Mouse (Mus musculus) right cerebral cortex, adult 2 months (tissue): ENCODE results near the gene Mfsd14a.

ENCODE experiments used
- DNase-seq, 2 experiments: peaks; one replicate each; pipeline ENCODE4 v3.0.0; 2021 to 2022; ENCODE audit warnings: low spot score in 2 of 2

Gene Mfsd14a

GRCm38 (mm10) chr3:116653278-116653945 is 9.1 kb downstream of the Mfsd14a start:
- no peak for DNase-seq

GRCm38 (mm10) chr3:116652033-116652446 is 10.4 kb downstream of the Mfsd14a start:
- peak in 1 of 2 experiments; percentile 19 for DNase-seq

- DNase-seq, result no peak
Observed at GRCm38 (mm10) chr3:116650698-116651097, 11.8 kb downstream of the Mfsd14a start.

GRCm38 (mm10) chr3:116648805-116649204 is 13.7 kb downstream of the Mfsd14a start:
- DNase-seq, result no peak

DNA sequence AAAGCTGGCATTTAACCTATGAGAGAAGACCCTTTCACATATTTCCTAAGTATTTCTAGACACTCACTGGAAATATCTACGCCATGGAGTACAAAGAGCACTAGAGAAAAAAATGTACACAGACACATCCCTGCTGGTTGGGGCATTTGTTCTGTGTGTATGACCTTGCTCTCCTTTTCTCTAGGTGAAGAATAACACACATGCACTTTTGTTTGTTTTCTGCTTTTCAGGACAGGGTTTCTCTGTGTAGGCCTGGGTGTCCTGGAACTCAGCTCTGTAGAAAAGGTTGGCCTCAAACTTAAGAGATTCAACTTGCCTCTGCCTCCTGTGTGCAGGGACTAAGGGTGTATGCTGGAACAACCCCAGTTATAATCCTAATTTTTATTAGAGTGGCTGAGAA is 16.1 kb downstream of the Mfsd14a start:
- no peak for DNase-seq

DNA sequence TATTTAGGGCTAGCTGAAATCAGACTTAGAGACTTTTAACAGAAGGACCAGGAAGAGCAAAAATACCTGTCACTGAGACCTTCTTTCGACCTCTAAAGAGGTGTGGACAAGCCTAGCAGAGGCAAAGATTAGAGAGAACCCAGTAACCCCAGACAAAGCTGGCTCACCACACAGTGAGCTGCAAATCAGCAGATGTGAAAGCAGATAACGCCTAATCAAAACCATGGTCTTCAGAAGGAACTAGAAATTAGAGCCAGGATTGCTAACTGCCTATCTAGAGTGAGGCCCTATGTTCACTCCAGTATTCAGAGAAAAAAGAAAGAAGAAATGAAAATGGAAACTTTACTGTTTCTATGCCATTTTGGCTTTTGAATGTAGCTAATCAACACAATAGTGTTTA is 20.1 kb downstream of the Mfsd14a start:
- DNase-seq, result no peak

GRCm38 (mm10) chr3:116641811-116642371 is 20.6 kb downstream of the Mfsd14a start:
- DNase-seq, result no peak

DNA sequence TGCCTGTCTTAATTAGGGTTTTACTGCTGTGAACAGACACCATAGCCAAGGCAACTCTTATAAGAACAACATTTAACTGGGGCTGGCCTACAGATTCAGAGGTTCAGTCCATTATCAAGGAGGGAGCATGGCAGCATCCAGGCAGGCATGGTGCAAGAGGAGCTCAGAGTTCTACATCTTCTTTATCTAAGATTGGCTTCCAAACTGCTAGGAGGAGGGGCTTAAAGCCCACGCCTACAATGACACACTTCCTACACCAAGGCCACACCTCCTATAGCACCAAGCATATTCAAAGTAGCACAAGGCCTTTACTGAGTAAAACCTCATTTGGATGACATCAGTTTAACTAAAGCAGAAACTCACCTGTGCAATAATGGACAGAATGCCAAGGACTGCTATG is 22.5 kb downstream of the Mfsd14a start:
- DNase-seq, result no peak

- no peak for DNase-seq
Observed at GRCm38 (mm10) chr3:116638572-116638971, 23.9 kb downstream of the Mfsd14a start.

DNA sequence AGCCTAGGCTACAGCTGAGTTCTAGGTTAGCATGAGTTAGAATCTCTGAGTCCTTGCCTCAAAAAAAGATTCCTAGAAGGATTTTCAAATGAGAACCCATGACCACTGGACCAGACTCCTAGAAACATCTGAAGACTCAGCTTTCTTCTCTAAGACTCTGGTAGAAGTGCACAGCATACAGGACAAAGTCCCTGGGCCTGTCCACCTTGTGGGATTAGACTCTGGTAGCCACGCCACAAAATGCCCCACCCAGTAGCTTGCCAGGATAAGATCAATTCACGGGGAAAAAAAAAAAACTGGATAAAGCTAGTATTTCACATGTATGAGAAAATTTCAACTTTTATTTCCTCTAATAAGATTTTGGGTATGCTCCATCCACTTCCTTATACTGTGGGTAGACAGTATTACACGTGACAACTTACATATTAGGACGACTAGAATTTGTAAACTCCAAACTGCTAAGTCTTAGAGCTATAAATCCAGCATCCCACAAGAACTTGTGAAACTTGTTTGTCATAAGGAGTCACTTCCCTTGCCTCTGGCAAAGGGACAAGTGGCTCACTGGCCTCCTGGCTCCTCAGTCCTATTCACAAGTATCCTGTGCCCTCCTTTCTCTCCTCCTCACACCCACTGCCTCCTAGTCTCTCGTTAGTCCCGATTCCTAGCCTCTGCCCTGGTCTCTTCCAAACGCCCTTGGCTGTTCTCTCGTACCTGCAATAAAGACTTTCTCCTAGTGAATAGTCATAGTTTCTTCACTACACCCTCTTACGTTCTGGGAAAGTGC is 24.6 kb downstream of the Mfsd14a start:
- no peak for DNase-seq

GRCm38 (mm10) chr3:116635799-116636198 is 26.7 kb downstream of the Mfsd14a start:
- no peak for DNase-seq

GRCm38 (mm10) chr3:116634853-116635252 is 27.6 kb downstream of the Mfsd14a start:
- no peak for DNase-seq

DNA sequence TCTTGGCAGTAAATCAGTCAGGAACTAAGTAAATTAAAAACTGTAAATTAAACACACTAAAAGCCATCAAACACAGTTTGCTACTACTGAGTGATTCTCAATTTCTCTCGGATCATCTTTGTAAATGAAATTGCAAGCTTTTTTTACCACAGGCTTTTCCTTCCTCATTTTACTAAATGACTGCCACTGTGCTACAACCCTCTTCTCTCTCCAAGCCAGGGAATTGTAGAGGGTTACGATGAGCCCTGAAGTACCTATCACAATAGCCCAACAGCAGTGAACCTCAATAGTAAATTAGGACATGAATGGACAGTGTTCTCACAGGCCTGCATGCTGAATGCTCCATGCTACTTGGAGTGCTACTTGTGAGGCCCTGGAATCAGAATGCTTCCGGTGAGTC is 28.4 kb downstream of the Mfsd14a start:
- no peak for DNase-seq

DNA sequence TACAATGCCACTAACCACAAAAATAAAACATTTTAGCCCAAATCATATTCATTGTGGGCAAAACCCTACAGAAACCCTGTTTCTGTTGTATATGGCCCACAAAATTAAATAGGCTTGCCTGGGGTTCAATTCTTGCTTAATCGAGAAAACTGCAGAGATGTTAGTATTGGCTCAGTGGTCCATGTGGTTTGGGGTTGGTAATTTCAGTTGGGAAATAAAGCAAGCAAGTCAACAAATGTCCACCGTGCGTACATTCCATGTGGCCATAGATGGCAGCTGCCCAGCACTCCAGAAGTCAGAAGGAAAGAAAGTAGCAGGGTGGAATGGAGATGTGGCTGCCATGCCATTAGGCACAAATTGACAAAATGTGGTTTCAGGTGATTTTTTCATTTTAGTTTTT is 29.5 kb downstream of the Mfsd14a start:
- no peak for DNase-seq

DNA sequence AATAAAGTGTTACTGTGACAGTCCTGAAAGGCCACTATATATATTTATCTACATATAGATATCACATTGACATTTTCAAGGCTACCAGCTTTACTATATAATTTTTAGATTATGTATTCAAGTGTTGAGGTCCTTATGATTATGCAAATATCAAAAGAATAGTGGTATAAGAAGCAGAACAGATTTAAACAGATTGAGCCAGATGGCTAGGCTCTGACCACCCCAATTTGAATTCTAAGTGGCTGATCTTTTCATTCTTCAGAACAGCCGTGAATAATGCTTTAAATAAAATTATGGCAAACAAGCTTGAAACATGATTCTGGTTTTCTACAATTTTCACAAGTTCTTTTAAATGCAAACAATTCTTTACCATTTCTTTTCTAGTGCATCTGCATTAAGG is 31.0 kb downstream of the Mfsd14a start:
- no peak for DNase-seq

GRCm38 (mm10) chr3:116622641-116623040 is 39.8 kb downstream of the Mfsd14a start:
- DNase-seq, result no peak

GRCm38 (mm10) chr3:116620636-116621370 is 41.7 kb downstream of the Mfsd14a start:
- no peak for DNase-seq

DNA sequence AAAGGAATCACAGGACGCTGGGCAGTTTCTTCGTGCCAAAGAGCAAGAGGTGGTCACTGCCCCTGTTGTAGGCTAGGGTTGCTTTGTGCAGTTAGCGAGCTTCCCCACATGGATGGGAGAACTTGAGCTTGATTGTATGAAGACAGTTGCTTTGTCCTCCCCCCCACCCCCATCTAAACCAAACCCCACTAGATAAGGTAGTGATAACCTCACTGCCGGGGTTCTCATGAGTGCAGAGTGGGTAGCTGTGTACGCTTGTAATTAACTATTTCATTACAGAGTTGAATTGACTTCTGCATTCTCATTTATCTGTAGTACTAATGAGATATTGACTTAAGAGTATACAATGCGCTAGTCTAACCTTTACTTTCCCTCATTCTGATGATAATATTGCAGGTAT is 43.6 kb downstream of the Mfsd14a start:
- DNase-seq, result no peak

DNA sequence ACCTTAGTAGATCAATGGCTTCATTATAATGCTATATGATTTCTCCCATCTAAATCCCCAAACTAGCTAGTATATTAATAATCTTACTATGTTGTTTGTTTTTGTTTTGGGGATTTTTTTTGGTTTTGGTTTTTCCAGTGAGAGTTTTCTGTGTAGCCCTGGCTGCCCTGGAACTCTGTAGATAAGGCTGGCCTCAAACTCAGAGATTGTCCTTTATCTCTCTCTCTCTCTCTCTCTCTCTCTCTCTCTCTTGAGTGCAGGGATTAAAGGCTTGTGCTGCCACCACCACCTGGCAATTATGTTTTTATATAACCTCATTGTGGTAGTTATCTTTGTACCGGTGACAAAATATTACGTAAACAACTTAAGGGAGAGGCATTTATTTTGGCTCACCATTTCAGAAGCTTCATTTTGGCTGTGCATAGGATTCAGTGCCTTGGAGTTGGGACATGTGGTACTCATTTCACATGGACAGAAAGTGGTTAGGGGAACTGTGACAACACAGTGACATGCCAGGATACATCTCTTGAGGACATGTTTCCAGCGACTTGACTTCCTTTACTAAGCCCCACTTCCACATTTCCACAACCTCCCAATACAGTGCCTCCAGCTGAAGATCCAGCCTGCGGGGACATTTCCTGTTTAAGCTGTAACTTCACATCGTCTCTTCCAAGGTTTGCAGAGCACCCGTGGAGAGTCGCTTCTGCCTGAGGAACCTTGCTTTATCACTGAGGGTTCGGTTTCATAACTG is 47.0 kb downstream of the Mfsd14a start:
- no peak for DNase-seq

- no peak for DNase-seq
Observed at GRCm38 (mm10) chr3:116614295-116614892, 48.1 kb downstream of the Mfsd14a start, which contains the start of gene Trmt13. Trmt13 (minus strand) TSS chr3:116614587.

- peak in 1 of 2 experiments; percentile 6 for DNase-seq
Observed at GRCm38 (mm10) chr3:116604570-116604969, 57.9 kb downstream of the Mfsd14a start.
